11 mouse cellular contexts compared by ENCODE assay signal in genomic region chr14:122489686-122490414, GRCm38 (mm10). TPM values are rescaled to one million over a fixed set of nuclear protein-coding genes. Genes with fewer than 3 reads are reported as not detected.
DNase-seq lines count a peak whose midpoint lies in the region; ATAC-seq and TF ChIP-seq lines count a peak whose summit lies in the region.
"Had no signal": no experiment of that assay in that cellular context is flagged by ENCODE, and none has a peak within 500 bp of the region (broad histone marks: within the 10 kb centered on the region; RNA-seq: fewer than 3 reads in every experiment).

No protein-coding gene starts in this region.

- WGBS in forebrain, embryonic 12.5 days = under 1% methylated on average over 12 of the region's 12 CpGs
- 6% methylated on average over 12 of the region's 12 CpGs for WGBS in limb, embryonic 14.5 days

- H3K27me3 ChIP-seq in forebrain, embryonic 12.5 days = peaks cover 47% of the 10 kb centered on the region
- peaks cover 63% of the 10 kb centered on the region for H3K27me3 ChIP-seq in limb, embryonic 14.5 days (ENCODE audit: control insufficient read depth, insufficient read depth, low read length)

- no peak for TF ChIP-seq POLR2A in limb, embryonic 14.5 days (IDR thresholded peaks at IDR 0.05; ENCODE audit: borderline replicate concordance, extremely low read depth, insufficient read depth, insufficient read length)

- peak overlapping the region; percentile 55; the same call in 1 of the 2 replicates for H3K9ac ChIP-seq in forebrain, embryonic 12.5 days
- no peak overlapping the region for H3K9ac ChIP-seq in limb, embryonic 14.5 days (ENCODE audit: low read depth, low read length, severe bottlenecking)
- H3K9ac ChIP-seq: stomach, embryonic 15.5 days had no signal

- peak overlapping the region; percentile 38 for H3K4me3 ChIP-seq in forebrain, embryonic 12.5 days (replicated peaks)
- peak overlapping the region; percentile 35 for H3K4me3 ChIP-seq in limb, embryonic 14.5 days (replicated peaks; ENCODE audit: low read length)
- H3K4me3 ChIP-seq: erythroblast, embryonic 14.5 days had no signal

- no peaks in the 10 kb centered on the region for H3K36me3 ChIP-seq in forebrain, embryonic 12.5 days (replicated peaks)
- H3K36me3 ChIP-seq in limb, embryonic 14.5 days (ENCODE audit: control insufficient read depth, insufficient read depth, low read length) = no peaks in the 10 kb centered on the region
- H3K36me3 ChIP-seq: stomach, embryonic 15.5 days had no signal

- H3K27ac ChIP-seq in forebrain, embryonic 12.5 days = peak overlapping the region; percentile 77
- H3K27ac ChIP-seq in limb, embryonic 14.5 days (replicated peaks; ENCODE audit: low read depth, low read length) = no peak overlapping the region
- H3K27ac ChIP-seq: stomach, embryonic 15.5 days had no signal

- peak; percentile 7 for DNase-seq in CD4-positive, CD25-positive, alpha-beta regulatory T cell, adult 2 months (ENCODE audit: low read depth, low spot score)
- peak; percentile 19 to 32 for DNase-seq in B cell, adult 2 months
- peak; percentile 23 for DNase-seq in limb, embryonic 14.5 days (ENCODE audit: low spot score)
- DNase-seq in adrenal gland, postnatal 36 days = no peak
- no peak for DNase-seq in right cerebral cortex, adult 2 months (ENCODE audit: low spot score in 2 of 2)
- DNase-seq in spleen, postnatal 14 days (ENCODE audit: low spot score in 2 of 2) = no peak

- H3K4me2 ChIP-seq in forebrain, embryonic 12.5 days = peak overlapping the region; percentile 60
- H3K4me2 ChIP-seq in limb, embryonic 14.5 days (replicated peaks; ENCODE audit: low read depth, low read length, severe bottlenecking) = peak overlapping the region; percentile 52; the same call in 1 of the 2 replicates

- ATAC-seq in CD4-positive, CD25-positive, alpha-beta regulatory T cell, adult 4 months = no peak
- 0 out of 2 replicates have a peak, but pooled peaks have one; percentile 18 for ATAC-seq in forebrain, embryonic 12.5 days (ENCODE audit: low FRiP score)
- ATAC-seq in limb, embryonic 14.5 days (ENCODE audit: low FRiP score, low read depth) = no peak

- H3K9me3 ChIP-seq in forebrain, embryonic 12.5 days = 0 out of 2 replicates have a peak, but pooled peaks cover 4% of the 10 kb centered on the region
- no peaks in the 10 kb centered on the region for H3K9me3 ChIP-seq in limb, embryonic 14.5 days (ENCODE audit: control insufficient read depth, low read length)
- H3K9me3 ChIP-seq: stomach, embryonic 15.5 days had no signal

- peaks cover 27% of the 10 kb centered on the region for H3K4me1 ChIP-seq in forebrain, embryonic 12.5 days
- peaks cover 6% of the 10 kb centered on the region; the same call in 1 of the 2 replicates for H3K4me1 ChIP-seq in limb, embryonic 14.5 days (ENCODE audit: control insufficient read depth, insufficient read depth, low read length)

RNA-seq across cellular contexts. Expression of gene Gm10837, which starts 0.5 kb away (rescaled TPM):
- polyA plus RNA-seq in CD4-positive, CD25-positive, alpha-beta regulatory T cell, adult 4 months (2017; shearing (Covaris generic)) = not detected
- 0.36 and 0.59 TPM in 2 replicates for polyA plus RNA-seq in forebrain, embryonic 12.5 days (2016; fragmentation: Nextera tagmentation; extraction: Ambion mirVana)
- polyA plus RNA-seq in limb, embryonic 14.5 days (2012; rRNA removed) = not detected in 2 replicates
- polyA plus RNA-seq in limb, embryonic 14.5 days (2014; fragmentation: Nextera tagmentation; extraction: Ambion mirVana) = 0.12 TPM in 1 of 2 replicates, not detected in the other
- not detected for total RNA-seq in adrenal gland, postnatal 36 days (2021)
- polyA plus RNA-seq: erythroblast, embryonic 14.5 days; large intestine, adult 2 months; stomach, embryonic 15.5 days had no signal

RNA-seq across cellular contexts. Expression of gene Zic2, which starts 14.6 kb away (rescaled TPM):
- not detected for polyA plus RNA-seq in CD4-positive, CD25-positive, alpha-beta regulatory T cell, adult 4 months (2017; shearing (Covaris generic))
- polyA plus RNA-seq in forebrain, embryonic 12.5 days (2016; fragmentation: Nextera tagmentation; extraction: Ambion mirVana) = 12.7 and 16.3 TPM in 2 replicates
- polyA plus RNA-seq in limb, embryonic 14.5 days (2012; rRNA removed) = 4.0 and 6.0 TPM in 2 replicates
- polyA plus RNA-seq in limb, embryonic 14.5 days (2014; fragmentation: Nextera tagmentation; extraction: Ambion mirVana) = 0.80 and 1.1 TPM in 2 replicates
- under 1 TPM in 1 of 2 experiments, not detected in 1; 0.13 TPM for total RNA-seq in adrenal gland, postnatal 36 days (2021)
- polyA plus RNA-seq: erythroblast, embryonic 14.5 days; large intestine, adult 2 months; stomach, embryonic 15.5 days had no signal

RNA-seq across cellular contexts. Expression of gene Zic5, which starts 24.4 kb away (rescaled TPM):
- polyA plus RNA-seq in CD4-positive, CD25-positive, alpha-beta regulatory T cell, adult 4 months (2017; shearing (Covaris generic)) = not detected
- 18.6 and 25.8 TPM in 2 replicates for polyA plus RNA-seq in forebrain, embryonic 12.5 days (2016; fragmentation: Nextera tagmentation; extraction: Ambion mirVana)
- polyA plus RNA-seq in limb, embryonic 14.5 days (2012; rRNA removed) = 0.47 and 1.3 TPM in 2 replicates
- 0.76 and 0.94 TPM in 2 replicates for polyA plus RNA-seq in limb, embryonic 14.5 days (2014; fragmentation: Nextera tagmentation; extraction: Ambion mirVana)
- not detected for total RNA-seq in adrenal gland, postnatal 36 days (2021)
- polyA plus RNA-seq: large intestine, adult 2 months; stomach, embryonic 15.5 days had no signal

RNA-seq across cellular contexts. Expression of gene Gm5089, which starts 38.9 kb away (rescaled TPM):
- polyA plus RNA-seq in CD4-positive, CD25-positive, alpha-beta regulatory T cell, adult 4 months (2017; shearing (Covaris generic)) = not detected
- polyA plus RNA-seq in forebrain, embryonic 12.5 days (2016; fragmentation: Nextera tagmentation; extraction: Ambion mirVana) = 1.6 and 2.1 TPM in 2 replicates
- polyA plus RNA-seq in limb, embryonic 14.5 days (2012; rRNA removed) = not detected in 2 replicates
- polyA plus RNA-seq in limb, embryonic 14.5 days (2014; fragmentation: Nextera tagmentation; extraction: Ambion mirVana) = 0.25 TPM in 1 of 2 replicates, not detected in the other
- total RNA-seq in adrenal gland, postnatal 36 days (2021) = not detected
- polyA plus RNA-seq: erythroblast, embryonic 14.5 days; large intestine, adult 2 months; stomach, embryonic 15.5 days had no signal

RNA-seq across cellular contexts. Expression of gene Pcca, which starts 44.3 kb away (rescaled TPM):
- 10 to 100 TPM; 18.7 to 20.9 TPM for polyA plus RNA-seq in CD4-positive, CD25-positive, alpha-beta regulatory T cell, adult 4 months (2017; shearing (Covaris generic))
- polyA plus RNA-seq in forebrain, embryonic 12.5 days (2016; fragmentation: Nextera tagmentation; extraction: Ambion mirVana) = 34.7 and 38.6 TPM in 2 replicates
- polyA plus RNA-seq in limb, embryonic 14.5 days (2012; rRNA removed) = 11.4 and 15.7 TPM in 2 replicates
- polyA plus RNA-seq in limb, embryonic 14.5 days (2014; fragmentation: Nextera tagmentation; extraction: Ambion mirVana) = 17.3 and 18.1 TPM in 2 replicates
- 100 to 1,000 TPM; 128 to 156 TPM for total RNA-seq in adrenal gland, postnatal 36 days (2021)

Comparison
In these comparisons a context has a peak if more than half of its experiments do, and no peak if none do; other contexts are left out.
1. DNase-seq: peak in CD4-positive, CD25-positive, alpha-beta regulatory T cell, adult 2 months (single experiment), B cell, adult 2 months (2 of 2) and limb, embryonic 14.5 days (single experiment); none in adrenal gland, postnatal 36 days (0 of 2), right cerebral cortex, adult 2 months (0 of 2) and spleen, postnatal 14 days (0 of 2).